Mouse (Mus musculus) CH12.LX (cell line): ENCODE results near the gene Tcirg1. TPM values are rescaled to one million over a fixed set of nuclear protein-coding genes. Genes with fewer than 3 reads are reported as not detected.

ENCODE experiments used
- DNase-seq: peaks from one replicate; pipeline ENCODE4 v3.0.0-alpha.2; 2013; ENCODE audit errors: extremely low read depth
- H3K27ac ChIP-seq: 2 replicates; pipeline ENCODE4 v1.5.1; 2012; ENCODE audit warnings: low read depth, mild to moderate bottlenecking, control low read depth, moderate library complexity; ENCODE audit not compliant: insufficient read depth
- H3K27me3 ChIP-seq: replicated peaks from 2 replicates; pipeline ENCODE3; 2012; ENCODE audit warnings: inconsistent platforms
- H3K36me3 ChIP-seq, 2 experiments: replicated peaks in 1 of 2; 2 replicates each; pipeline versions ENCODE3 to v1.6.1; 2012; ENCODE audit warnings: inconsistent platforms in 1 of 2, low read length in 1 of 2, mild to moderate bottlenecking in 1 of 2, mixed read lengths in 1 of 2, moderate library complexity in 1 of 2; ENCODE audit not compliant: control insufficient read depth in 1 of 2, insufficient read depth in 1 of 2
- H3K4me1 ChIP-seq, 2 experiments: 2 replicates each; pipeline ENCODE4 v1.6.1; 2012; ENCODE audit warnings: inconsistent platforms in 1 of 2, moderate library complexity in 1 of 2; ENCODE audit not compliant: insufficient read depth in 2 of 2, control insufficient read depth in 1 of 2
- H3K4me2 ChIP-seq: 2 replicates; pipeline ENCODE4 v1.6.1; 2012; ENCODE audit warnings: low read depth, mild to moderate bottlenecking, control low read depth; ENCODE audit not compliant: poor library complexity, insufficient read depth, severe bottlenecking
- H3K4me3 ChIP-seq, 3 experiments: fragments of 150-350 bp in 1 of 3; sonication (generic) in 1 of 3; replicated peaks in 1 of 3; 2 replicates each; pipeline versions ENCODE3 to v1.5.1; 2011 to 2012; ENCODE audit warnings: low read depth in 2 of 3, low read length in 2 of 3, mild to moderate bottlenecking in 2 of 3, moderate library complexity in 2 of 3, control low read depth in 1 of 3, improper control_type of control experiment in 1 of 3, inconsistent platforms in 1 of 3, mixed read lengths in 1 of 3; ENCODE audit not compliant: poor library complexity in 1 of 3
- H3K79me2 ChIP-seq: replicated peaks from 2 replicates; pipeline ENCODE4 v1.6.1; 2012; ENCODE audit warnings: mild to moderate bottlenecking, moderate library complexity; ENCODE audit not compliant: control insufficient read depth, poor library complexity, insufficient read depth, severe bottlenecking; ENCODE audit errors: extremely low read depth
- H3K9ac ChIP-seq: 2 replicates; pipeline ENCODE4 v1.6.1; 2012; ENCODE audit warnings: low read depth, mild to moderate bottlenecking, control low read depth, moderate library complexity; ENCODE audit not compliant: insufficient read depth
- H3K9me3 ChIP-seq: replicated peaks from 2 replicates; pipeline ENCODE3; 2012; ENCODE audit warnings: low read length, inconsistent platforms, mixed read lengths
- CHD2 ChIP-seq: IDR thresholded peaks from 2 replicates; pipeline ENCODE4 v1.6.1; 2011; ENCODE audit warnings: low read length, improper control_type of control experiment
- E2F4 ChIP-seq: IDR thresholded peaks from 2 replicates; pipeline ENCODE4 v1.6.1; 2011; ENCODE audit warnings: low read depth, low read length, improper control_type of control experiment; ENCODE audit not compliant: insufficient replicate concordance
- EP300 ChIP-seq: IDR thresholded peaks from 2 replicates; pipeline ENCODE4 v1.6.1; 2011; ENCODE audit warnings: low read length, improper control_type of control experiment
- GABPA ChIP-seq: IDR thresholded peaks from 2 replicates; pipeline ENCODE4 v1.6.1; 2012; ENCODE audit warnings: low read depth, low read length, improper control_type of control experiment, inconsistent platforms; ENCODE audit not compliant: insufficient replicate concordance
- IRF4 ChIP-seq: IDR thresholded peaks from 2 replicates; pipeline ENCODE4 v1.6.1; 2014; ENCODE audit warnings: low read depth, mild to moderate bottlenecking, inconsistent platforms, low read length, improper control_type of control experiment
- JUN ChIP-seq: IDR thresholded peaks from 2 replicates; pipeline ENCODE4 v1.6.1; 2011; ENCODE audit warnings: low read depth, mild to moderate bottlenecking, low read length, improper control_type of control experiment, moderate library complexity; ENCODE audit not compliant: insufficient read depth
- JUND ChIP-seq: conservative IDR thresholded peaks from 2 replicates; pipeline ENCODE4 v1.6.1; 2011; ENCODE audit warnings: low read depth, low read length, improper control_type of control experiment
- MAFK ChIP-seq: IDR thresholded peaks from 2 replicates; pipeline ENCODE4 v1.6.1; 2011; ENCODE audit warnings: low read length, improper control_type of control experiment; ENCODE audit not compliant: insufficient replicate concordance
- MAX ChIP-seq: IDR thresholded peaks from 2 replicates; pipeline ENCODE4 v1.6.1; 2011; ENCODE audit warnings: low read length, improper control_type of control experiment
- NRF1 ChIP-seq: IDR thresholded peaks from 2 replicates; pipeline ENCODE4 v1.6.1; 2014; ENCODE audit warnings: low read depth, mild to moderate bottlenecking, inconsistent platforms, low read length, improper control_type of control experiment, moderate library complexity
- RCOR1 ChIP-seq: conservative IDR thresholded peaks from 2 replicates; pipeline ENCODE4 v1.6.1; 2012; ENCODE audit warnings: low read depth, mild to moderate bottlenecking, inconsistent platforms, low read length, improper control_type of control experiment
- SMC3 ChIP-seq: IDR thresholded peaks from 2 replicates; pipeline ENCODE4 v1.6.1; 2011; ENCODE audit warnings: low read depth, low read length, improper control_type of control experiment
- TBP ChIP-seq: conservative IDR thresholded peaks from 2 replicates; pipeline ENCODE4 v1.6.1; 2011; ENCODE audit warnings: low read depth, low read length, improper control_type of control experiment
- TCF12 ChIP-seq: IDR thresholded peaks from 2 replicates; pipeline ENCODE4 v1.6.1; 2014; ENCODE audit warnings: low read depth, mild to moderate bottlenecking, inconsistent platforms, low read length, improper control_type of control experiment
- USF1 ChIP-seq: IDR thresholded peaks from 2 replicates; pipeline ENCODE4 v1.6.1; 2014; ENCODE audit warnings: low read depth, mild to moderate bottlenecking, inconsistent platforms, low read length, improper control_type of control experiment
- USF2 ChIP-seq: conservative IDR thresholded peaks from 2 replicates; pipeline ENCODE4 v1.6.1; 2011; ENCODE audit warnings: low read depth, low read length, improper control_type of control experiment
- ZC3H11A ChIP-seq: IDR thresholded peaks from 2 replicates; pipeline ENCODE4 v1.6.1; 2012; ENCODE audit warnings: low read depth, mild to moderate bottlenecking, inconsistent platforms, low read length, improper control_type of control experiment
- ZKSCAN1 ChIP-seq: IDR thresholded peaks from 2 replicates; pipeline ENCODE4 v1.6.1; 2012; ENCODE audit warnings: low read depth, inconsistent platforms, low read length, improper control_type of control experiment, borderline replicate concordance
- ZNF384 ChIP-seq: IDR thresholded peaks from 2 replicates; pipeline ENCODE4 v1.6.1; 2012; ENCODE audit warnings: low read depth, low read length, improper control_type of control experiment, inconsistent platforms
- dilution Hi-C: fragments of 300-500 bp; cut with MboI; formaldehyde crosslinking; loops from 2 replicates; pipeline ENCODE4 v1.14.3; 2020; ENCODE audit warnings: low sequenced_read_pairs; ENCODE audit not compliant: extremely low pct_unique_long_range_greater_than_20kb, extremely low pct_ligation_motif_present
- in situ Hi-C: fragments of 300-500 bp; cut with MboI; formaldehyde crosslinking; loops from 3 replicates; pipeline ENCODE4 v1.14.3; 2019; ENCODE audit warnings: low sequenced_read_pairs, low pct_ligation_motif_present, low pct_unique_long_range_greater_than_20kb, mixed read lengths
- polyA plus RNA-seq: library from polyadenylated mRNA; unstranded; fragments of >175 nt; gene quantifications from 2 replicates; pipeline ENCODE4 v1.2.1, GENCODE M21; 2012; ENCODE audit warnings: low read depth; ENCODE audit not compliant: insufficient read length
- total RNA-seq, 2 experiments: library from RNA; depleted of rRNA; stranded (reverse); fragments of 300-350 nt in 1 of 2; fragments of >200 nt in 1 of 2; gene quantifications; 2 replicates each; pipeline ENCODE4 v1.2.3; 2012 to 2014

The Tcirg1 gene
- total and polyA plus RNA-seq, 3 experiments = 46.6 to 62.8 (median 48.5) TPM

DNA sequence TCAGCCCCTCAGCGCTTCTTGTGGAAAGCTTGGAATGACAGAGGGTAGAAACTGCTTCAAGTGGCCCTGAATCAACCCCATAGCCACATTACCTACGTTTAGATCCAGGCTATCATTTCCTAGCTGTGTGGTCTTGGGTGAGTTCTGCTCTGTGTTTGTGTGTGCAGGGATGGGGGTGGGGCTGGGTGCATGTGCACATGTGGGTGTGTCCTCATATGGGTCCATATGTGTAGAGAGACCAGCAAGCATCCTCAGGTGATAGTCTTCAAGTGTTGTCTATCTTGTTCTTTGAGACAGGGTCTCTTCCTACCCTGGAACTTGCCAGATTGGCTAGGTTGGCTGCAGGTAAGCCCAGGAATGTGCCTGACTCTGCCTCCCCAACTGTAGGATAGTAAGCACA, 57.7 kb downstream of the Tcirg1 start:
- H3K9me3 ChIP-seq = no peaks in the 10 kb centered on the region
- in situ Hi-C loops = no loop called here
- no peak for DNase-seq
- H3K4me3 ChIP-seq = no peak overlapping the region
- H3K4me2 ChIP-seq = no peak overlapping the region
- H3K36me3 ChIP-seq = no peaks in the 10 kb centered on the region
- peaks cover 4% of the 10 kb centered on the region for H3K79me2 ChIP-seq
- H3K27me3 ChIP-seq = no peaks in the 10 kb centered on the region
- no peak overlapping the region for H3K27ac ChIP-seq
- TF ChIP-seq TBP (no peak), ZNF384 (no peak)
- TF ChIP-seq, all 38 proteins: peak for 0
- no peak overlapping the region for H3K9ac ChIP-seq
- H3K4me1 ChIP-seq = peaks cover 9 to 31% of the 10 kb centered on the region in 2 experiments
- dilution Hi-C loops = no loop called here

- DNase-seq = no peak
- Histone ChIP-seq H3K4me2 (no peak overlapping the region), H3K79me2 (no peaks in the 10 kb centered on the region; the same call in 1 of the 2 replicates), H3K27me3 (no peaks in the 10 kb centered on the region), H3K9ac (no peak overlapping the region)
- TF ChIP-seq TCF12 = no peak
- TF ChIP-seq CHD2 = no peak
- no peak for TF ChIP-seq GABPA
- TF ChIP-seq MAFK = no peak
- TF ChIP-seq E2F4 = no peak
- no peak for TF ChIP-seq JUND
- TF ChIP-seq NRF1 = no peak
- TF ChIP-seq ZNF384 = no peak
- TF ChIP-seq JUN = no peak
- TF ChIP-seq EP300 = no peak
- TF ChIP-seq MAX = no peak
- no peak for TF ChIP-seq RCOR1
- TF ChIP-seq, all 38 proteins: peak for 0
- in situ Hi-C loops = no loop called here
- H3K4me3 ChIP-seq = no peak overlapping the region
- no peak overlapping the region for H3K27ac ChIP-seq
- no peaks in the 10 kb centered on the region for H3K36me3 ChIP-seq
- peaks cover 8 to 23% of the 10 kb centered on the region in 2 experiments for H3K4me1 ChIP-seq
- dilution Hi-C loops = no loop called here
- H3K9me3 ChIP-seq = no peaks in the 10 kb centered on the region
Observed at GRCm38 (mm10) chr19:3848207-3848808, 58.6 kb downstream of the Tcirg1 start.

DNA sequence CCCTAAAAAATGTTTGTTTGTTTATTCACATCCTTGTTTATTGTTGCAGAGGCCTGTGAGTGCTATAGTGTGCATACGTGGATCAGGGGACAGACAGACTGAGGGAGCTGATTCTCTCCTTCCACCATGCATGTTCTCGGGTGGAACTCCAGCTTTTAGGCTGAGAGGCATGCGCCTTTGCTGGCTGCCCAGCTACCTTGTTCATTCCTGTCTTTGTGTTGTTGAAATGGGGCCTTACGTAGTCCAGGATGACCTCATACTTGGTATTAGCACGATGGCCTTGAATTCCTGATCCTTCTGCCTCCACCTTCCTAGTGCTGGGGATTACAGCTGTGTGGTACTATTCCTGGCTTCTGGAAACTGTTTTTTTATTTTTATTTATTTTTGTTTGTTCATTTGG, 59.2 kb downstream of the Tcirg1 start:
- H3K79me2 ChIP-seq = no peaks in the 10 kb centered on the region
- peaks cover 6 to 20% of the 10 kb centered on the region in 2 experiments for H3K4me1 ChIP-seq
- no peak for DNase-seq
- no peak overlapping the region for H3K4me2 ChIP-seq
- H3K4me3 ChIP-seq = no peak overlapping the region
- H3K9ac ChIP-seq = no peak overlapping the region
- no peaks in the 10 kb centered on the region for H3K36me3 ChIP-seq
- in situ Hi-C loops (no loop called here), dilution Hi-C loops (no loop called here)
- TF ChIP-seq CHD2 (no peak), MAX (no peak), USF1 (no peak), ZKSCAN1 (no peak), IRF4 (no peak), GABPA (no peak), ZC3H11A (no peak), USF2 (no peak), E2F4 (no peak), SMC3 (no peak)
- H3K9me3 ChIP-seq = no peaks in the 10 kb centered on the region
- no peak overlapping the region for H3K27ac ChIP-seq
- no peaks in the 10 kb centered on the region for H3K27me3 ChIP-seq
